Mouse (Mus musculus) G1E (cell line): Measurements from ENCODE around the gene Egfl7. TPM values are rescaled to one million over a fixed set of nuclear protein-coding genes. Genes with fewer than 3 reads are reported as not detected.

ENCODE experiments used
- ATAC-seq: 2 replicates; pipeline ENCODE4 v1.8.0; 2016; ENCODE audit warnings: mild to moderate bottlenecking; ENCODE audit not compliant: insufficient number of reproducible peaks, poor library complexity, low FRiP score, severe bottlenecking; ENCODE audit errors: extremely low read depth
- DNase-seq: peaks from one replicate; pipeline ENCODE4 v3.0.0; 2012; ENCODE audit warnings: low spot score
- H3K27me3 ChIP-seq: 2 replicates; pipeline ENCODE4 v1.6.1; 2012; ENCODE audit warnings: mild to moderate bottlenecking, low read length, inconsistent platforms; ENCODE audit not compliant: insufficient read depth
- H3K36me3 ChIP-seq: replicated peaks from 2 replicates; pipeline ENCODE3; 2012; ENCODE audit warnings: mild to moderate bottlenecking, inconsistent platforms
- H3K4me1 ChIP-seq: 2 replicates; pipeline ENCODE4 v1.6.1; 2012; ENCODE audit warnings: low read depth, low read length, inconsistent platforms, mixed read lengths; ENCODE audit not compliant: insufficient read depth
- H3K4me3 ChIP-seq: 2 replicates; pipeline ENCODE4 v1.5.1; 2012; ENCODE audit warnings: low read depth, mild to moderate bottlenecking, inconsistent platforms, low read length, moderate library complexity, mixed read lengths
- H3K9me3 ChIP-seq: replicated peaks from 2 replicates; pipeline ENCODE4 v1.6.1; 2012; ENCODE audit warnings: inconsistent platforms
- CTCF ChIP-seq: IDR thresholded peaks from 2 replicates; pipeline ENCODE4 v1.5.1; 2012; ENCODE audit warnings: low read depth, low read length, inconsistent platforms, mixed read lengths
- GATA1 ChIP-seq: IDR thresholded peaks from 2 replicates; pipeline ENCODE4 v1.6.1; 2012; ENCODE audit warnings: borderline replicate concordance, low read length, inconsistent platforms, mixed read lengths
- GATA2 ChIP-seq: IDR thresholded peaks from 2 replicates; pipeline ENCODE4 v1.6.1; 2012; ENCODE audit warnings: low read depth, low read length, inconsistent platforms, borderline replicate concordance
- POLR2AphosphoS5 ChIP-seq: IDR thresholded peaks from 2 replicates; pipeline ENCODE4 v1.6.1; 2012; ENCODE audit warnings: low read depth, low read length, inconsistent platforms; ENCODE audit not compliant: insufficient replicate concordance
- TAL1 ChIP-seq: conservative IDR thresholded peaks from 2 replicates; pipeline ENCODE4 v1.6.1; 2012; ENCODE audit warnings: low read depth, low read length, inconsistent platforms, mixed read lengths
- polyA plus RNA-seq: library from polyadenylated mRNA; stranded (reverse); fragments of >175 nt; gene quantifications from 2 replicates; pipeline ENCODE4 v1.2.3, GENCODE M21; 2012
- total RNA-seq, 2 experiments: library from RNA; stranded (forward) in 1 of 2; stranded (reverse) in 1 of 2; fragments of 200-1000 nt in 1 of 2; fragments of >200 nt in 1 of 2; fragmentation: Nextera tagmentation in 1 of 2; gene quantifications; 2 replicates each; pipeline ENCODE4 v1.2.3; 2014 to 2017

Egfl7 gene
- total and polyA plus RNA-seq, 3 experiments, result 29.6 to 160 (median 136) TPM

GRCm38 (mm10) chr2:26556535-26556993 is 23.2 kb upstream of the Egfl7 start:
- ATAC-seq, result no peak
- DNase-seq, result no peak

GRCm38 (mm10) chr2:26560506-26560905 is 19.3 kb upstream of the Egfl7 start:
- no peak for ATAC-seq
- Histone ChIP-seq H3K4me1 (peaks cover 21% of the 10 kb centered on the region), H3K9me3 (no peaks in the 10 kb centered on the region), H3K27me3 (peaks cover 49% of the 10 kb centered on the region), H3K36me3 (no peaks in the 10 kb centered on the region), H3K4me3 (no peak overlapping the region)
- TF ChIP-seq TAL1 (no peak), CTCF (no peak), POLR2AphosphoS5 (no peak), GATA1 (no peak), GATA2 (no peak)
- no peak for DNase-seq

More at GRCm38 (mm10) chr2:26556535-26556993, 23.2 kb upstream of the Egfl7 start:
- no peak overlapping the region; the same call in 1 of the 2 replicates for H3K4me3 ChIP-seq
- peaks cover 50% of the 10 kb centered on the region for H3K4me1 ChIP-seq
- TF ChIP-seq CTCF (no peak), POLR2AphosphoS5 (no peak), GATA2 (no peak), TAL1 (no peak), GATA1 (no peak)
- no peaks in the 10 kb centered on the region for H3K9me3 ChIP-seq
- H3K36me3 ChIP-seq, result no peaks in the 10 kb centered on the region
- H3K27me3 ChIP-seq, result peaks cover 54% of the 10 kb centered on the region

- no peak for DNase-seq
- no peak overlapping the region for H3K4me3 ChIP-seq
- ATAC-seq, result no peak
Measured at GRCm38 (mm10) chr2:26561351-26562016, 18.3 kb upstream of the Egfl7 start.

DNA sequence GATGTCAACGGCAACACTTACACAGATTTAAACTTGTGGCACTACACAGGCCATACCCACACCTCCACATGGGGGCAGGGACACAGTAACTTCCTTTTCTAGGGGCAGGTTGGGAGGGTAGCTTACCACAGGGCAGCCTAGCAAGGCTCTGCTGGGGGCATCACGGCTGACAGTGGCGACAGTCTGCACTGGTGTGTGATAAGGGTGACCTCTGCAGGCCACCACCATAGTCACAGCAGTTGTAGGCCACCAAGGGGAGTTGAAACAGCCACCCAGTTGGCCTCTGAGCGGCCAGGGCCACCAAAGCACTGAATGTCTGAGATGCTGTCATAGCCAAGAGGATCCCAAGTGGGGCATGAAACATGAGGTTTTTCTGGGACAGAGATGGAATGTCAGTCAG is 13.6 kb upstream of the Egfl7 start:
- ATAC-seq, result peak; percentile 45; the same call in 1 of the 2 replicates
- Histone ChIP-seq H3K4me3 (no peak overlapping the region), H3K36me3 (no peaks in the 10 kb centered on the region), H3K27me3 (peaks cover 32% of the 10 kb centered on the region), H3K4me1 (peaks cover 27% of the 10 kb centered on the region), H3K9me3 (no peaks in the 10 kb centered on the region)
- DNase-seq, result no peak
- TF ChIP-seq CTCF (0 out of 2 replicates have a peak, but pooled peaks have one; percentile 25), GATA2 (no peak)

More at GRCm38 (mm10) chr2:26561351-26562016, 18.3 kb upstream of the Egfl7 start:
- H3K27me3 ChIP-seq, result peaks cover 50% of the 10 kb centered on the region
- peaks cover 17% of the 10 kb centered on the region for H3K4me1 ChIP-seq
- H3K9me3 ChIP-seq, result no peaks in the 10 kb centered on the region
- no peaks in the 10 kb centered on the region for H3K36me3 ChIP-seq
- TF ChIP-seq GATA2 (no peak), CTCF (peak; percentile 41; the same call in 1 of the 2 replicates)

DNA sequence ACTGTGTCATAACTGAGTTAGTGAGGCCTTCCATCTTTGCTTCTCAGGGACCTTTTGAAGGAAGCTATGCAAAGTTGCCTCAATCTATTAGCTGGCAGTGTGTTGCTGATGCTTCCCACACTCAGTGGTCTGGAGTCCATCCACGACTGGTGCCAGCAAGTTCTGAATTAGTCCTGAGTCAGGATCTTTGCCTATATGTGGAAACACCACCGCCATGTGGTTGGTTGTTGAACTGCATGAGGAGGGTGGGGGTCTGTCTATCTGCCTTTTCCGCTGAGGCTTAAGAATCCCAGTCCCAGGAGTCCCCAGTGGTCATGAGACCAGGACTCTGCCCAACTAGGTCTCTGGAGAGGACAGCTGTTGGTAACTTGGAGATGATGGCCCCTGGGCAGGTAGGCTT is 9.8 kb upstream of the Egfl7 start:
- TF ChIP-seq CTCF (peak; percentile 80), GATA1 (no peak)
- Histone ChIP-seq H3K9me3 (no peaks in the 10 kb centered on the region), H3K36me3 (no peaks in the 10 kb centered on the region), H3K27me3 (peaks cover 13% of the 10 kb centered on the region), H3K4me3 (no peak overlapping the region), H3K4me1 (peaks cover 60% of the 10 kb centered on the region)
- peak; percentile 42 for DNase-seq
- ATAC-seq, result no peak

GRCm38 (mm10) chr2:26571400-26571799 is 8.4 kb upstream of the Egfl7 start:
- H3K4me1 ChIP-seq, result peaks cover 69% of the 10 kb centered on the region
- H3K4me3 ChIP-seq, result peak overlapping the region; percentile 18; the same call in 1 of the 2 replicates
- H3K9me3 ChIP-seq, result no peaks in the 10 kb centered on the region
- H3K36me3 ChIP-seq, result no peaks in the 10 kb centered on the region
- ATAC-seq (no peak), DNase-seq (no peak)
- peaks cover 8% of the 10 kb centered on the region for H3K27me3 ChIP-seq
- TF ChIP-seq GATA2 (no peak), TAL1 (no peak), POLR2AphosphoS5 (no peak), CTCF (no peak), GATA1 (no peak)

GRCm38 (mm10) chr2:26571826-26572225 is 8.0 kb upstream of the Egfl7 start:
- H3K27me3 ChIP-seq, result peaks cover 6% of the 10 kb centered on the region
- DNase-seq, result peak; percentile 71
- H3K4me3 ChIP-seq, result peak overlapping the region; percentile 33; the same call in 1 of the 2 replicates
- H3K4me1 ChIP-seq, result peaks cover 74% of the 10 kb centered on the region
- no peaks in the 10 kb centered on the region for H3K9me3 ChIP-seq
- TF ChIP-seq GATA1 (no peak), POLR2AphosphoS5 (no peak), TAL1 (no peak; the same call in 1 of the 2 replicates), GATA2 (no peak), CTCF (no peak)
- ATAC-seq, result peak; percentile 70
- H3K36me3 ChIP-seq, result no peaks in the 10 kb centered on the region
